Mouse (Mus musculus) myocyte (in vitro differentiated cells): ENCODE data around the gene Smim24. TPM values are rescaled to one million over a fixed set of nuclear protein-coding genes. Genes with fewer than 3 reads are reported as not detected.

Source experiments
- H3K27me3 ChIP-seq: one replicate; pipeline ENCODE4 v1.6.1; 2011; ENCODE audit not compliant: control insufficient read depth, insufficient read depth, insufficient read length
- H3K36me3 ChIP-seq: one replicate; pipeline ENCODE4 v1.6.1; 2011; ENCODE audit not compliant: control insufficient read depth, insufficient read depth
- H3K4me2 ChIP-seq: one replicate; pipeline ENCODE4 v1.6.1; 2011; ENCODE audit warnings: low read depth, control low read depth
- H3K4me3 ChIP-seq: one replicate; pipeline ENCODE4 v1.5.1; 2011; ENCODE audit warnings: mild to moderate bottlenecking, control low read depth, moderate library complexity
- H3K79me2 ChIP-seq: one replicate; pipeline ENCODE4 v1.6.1; 2011; ENCODE audit not compliant: control insufficient read depth, insufficient read depth
- H3ac ChIP-seq: one replicate; pipeline ENCODE4 v1.6.1; 2011; ENCODE audit not compliant: control insufficient read depth, insufficient read length
- CEBPB ChIP-seq: IDR thresholded peaks from 2 replicates; pipeline ENCODE4 v1.6.1; 2011; ENCODE audit warnings: mild to moderate bottlenecking, moderate library complexity; ENCODE audit not compliant: poor library complexity, insufficient read depth, severe bottlenecking
- E2F4 ChIP-seq: IDR thresholded peaks from one replicate; pipeline ENCODE4 v1.6.1; 2011; ENCODE audit warnings: mild to moderate bottlenecking, control low read depth, moderate library complexity; ENCODE audit not compliant: insufficient read depth
- MAX ChIP-seq: IDR thresholded peaks from one replicate; pipeline ENCODE4 v1.6.1; 2011; ENCODE audit warnings: low read depth, mild to moderate bottlenecking, control low read depth
- MYOD1 ChIP-seq, 3 experiments: IDR thresholded peaks; one replicate each; pipeline ENCODE4 v1.6.1; 2011; ENCODE audit warnings: control low read depth in 2 of 3, low read depth in 2 of 3, mild to moderate bottlenecking in 2 of 3, moderate library complexity in 1 of 3; ENCODE audit not compliant: insufficient read length in 2 of 3, control insufficient read depth in 1 of 3
- MYOG ChIP-seq, 3 experiments: IDR thresholded peaks; one replicate each; pipeline ENCODE4 v1.6.1; 2011; ENCODE audit warnings: control low read depth in 2 of 3, low read depth in 2 of 3, mild to moderate bottlenecking in 2 of 3; ENCODE audit not compliant: insufficient read length in 2 of 3, control insufficient read depth in 1 of 3, insufficient read depth in 1 of 3
- POLR2A ChIP-seq: IDR thresholded peaks from one replicate; pipeline ENCODE4 v1.6.1; 2011; ENCODE audit warnings: low read depth, mild to moderate bottlenecking, control low read depth, moderate library complexity; ENCODE audit not compliant: insufficient read length
- POLR2AphosphoS2 ChIP-seq: IDR thresholded peaks from one replicate; pipeline ENCODE4 v1.6.1; 2011; ENCODE audit warnings: low read depth, control low read depth; ENCODE audit not compliant: insufficient read length
- REST ChIP-seq: IDR thresholded peaks from one replicate; pipeline ENCODE4 v1.6.1; 2011; ENCODE audit warnings: mild to moderate bottlenecking, control low read depth, moderate library complexity; ENCODE audit not compliant: insufficient read depth, insufficient read length
- SRF ChIP-seq: IDR thresholded peaks from one replicate; pipeline ENCODE4 v1.6.1; 2011; ENCODE audit warnings: low read depth; ENCODE audit not compliant: control insufficient read depth, insufficient read length
- TCF12 ChIP-seq: IDR thresholded peaks from one replicate; pipeline ENCODE4 v1.6.1; 2011; ENCODE audit warnings: mild to moderate bottlenecking, control low read depth; ENCODE audit not compliant: poor library complexity, insufficient read depth, severe bottlenecking
- TCF3 ChIP-seq: IDR thresholded peaks from one replicate; pipeline ENCODE4 v1.6.1; 2011; ENCODE audit warnings: low read depth, control low read depth; ENCODE audit not compliant: insufficient read length
- USF1 ChIP-seq: IDR thresholded peaks from one replicate; pipeline ENCODE4 v1.6.1; 2011; ENCODE audit warnings: low read depth, mild to moderate bottlenecking, control low read depth, moderate library complexity
- polyA plus RNA-seq: library from polyadenylated mRNA; unstranded; fragments of >200 nt; fragmentation: generic; extraction: Trizol; gene quantifications from one replicate; pipeline ENCODE4 v1.2.1, GENCODE M21; 2012; ENCODE audit warnings: missing spikeins

Smim24 gene
- 0.30 TPM for polyA plus RNA-seq

- Histone ChIP-seq H3K4me3 (no peak within 1 kb of the TSS), H3ac (no peak within 1 kb of the TSS), H3K36me3 (peaks cover 8% of the 10 kb centered on the region), H3K79me2 (no peaks in the 10 kb centered on the region), H3K27me3 (no peaks in the 10 kb centered on the region), H3K4me2 (no peak within 1 kb of the TSS)
- TF ChIP-seq POLR2AphosphoS2 (peak; percentile 78), E2F4 (no peak), USF1 (no peak), MAX (no peak), REST (no peak), TCF12 (no peak), POLR2A (peak; percentile 25)
Observed at GRCm38 (mm10) chr10:81392781-81393185, at the start of gene Smim24. Gene Smim24, plus strand, starts transcription at chr10:81393051.

GRCm38 (mm10) chr10:81344421-81345161 is 48.3 kb upstream of the Smim24 start:
- Histone ChIP-seq H3ac (no peak overlapping the region), H3K79me2 (no peaks in the 10 kb centered on the region), H3K36me3 (peaks cover 9% of the 10 kb centered on the region), H3K4me2 (no peak overlapping the region), H3K4me3 (no peak overlapping the region), H3K27me3 (peaks cover 12% of the 10 kb centered on the region)
- no peak for TF ChIP-seq TCF3
- no peak for TF ChIP-seq MAX
- TF ChIP-seq MYOD1 (IDR thresholded peaks at IDR 0.05; ENCODE audit: control insufficient read depth in 1 of 3, insufficient read length in 2 of 3, low read depth in 2 of 3), result no peak
- no peak for TF ChIP-seq POLR2AphosphoS2
- TF ChIP-seq POLR2A, result no peak
- TF ChIP-seq USF1, result no peak
- no peak for TF ChIP-seq TCF12
- no peak for TF ChIP-seq SRF
- no peak for TF ChIP-seq REST
- no peak for TF ChIP-seq E2F4
- TF ChIP-seq CEBPB, result no peak
- no peak for TF ChIP-seq MYOG (IDR thresholded peaks at IDR 0.05; ENCODE audit: control insufficient read depth in 1 of 3, insufficient read depth in 1 of 3, insufficient read length in 2 of 3, low read depth in 2 of 3)

GRCm38 (mm10) chr10:81345162-81345534 is 47.7 kb upstream of the Smim24 start:
- Histone ChIP-seq H3ac (no peak overlapping the region), H3K36me3 (peaks cover 9% of the 10 kb centered on the region), H3K79me2 (no peaks in the 10 kb centered on the region), H3K4me3 (no peak overlapping the region), H3K27me3 (peaks cover 12% of the 10 kb centered on the region), H3K4me2 (no peak overlapping the region)
- TF ChIP-seq SRF, result no peak
- TF ChIP-seq USF1, result no peak
- no peak for TF ChIP-seq MYOG (IDR thresholded peaks at IDR 0.05; ENCODE audit: control insufficient read depth in 1 of 3, insufficient read depth in 1 of 3, insufficient read length in 2 of 3, low read depth in 2 of 3)
- TF ChIP-seq POLR2AphosphoS2, result peak; percentile 44
- TF ChIP-seq CEBPB, result no peak

- no peak overlapping the region for H3K4me2 ChIP-seq
- no peaks in the 10 kb centered on the region for H3K79me2 ChIP-seq
- no peak overlapping the region for H3K4me3 ChIP-seq
- H3ac ChIP-seq, result no peak overlapping the region
- H3K36me3 ChIP-seq, result peaks cover 9% of the 10 kb centered on the region
- H3K27me3 ChIP-seq, result peaks cover 12% of the 10 kb centered on the region
- no peak for TF ChIP-seq SRF
- peak; percentile 41 for TF ChIP-seq POLR2AphosphoS2
- no peak for TF ChIP-seq E2F4
- no peak for TF ChIP-seq TCF3
- TF ChIP-seq CEBPB, result no peak
Observed at GRCm38 (mm10) chr10:81346453-81347067, 46.3 kb upstream of the Smim24 start.

- Histone ChIP-seq H3ac (peak overlapping the region; percentile 29), H3K79me2 (no peaks in the 10 kb centered on the region), H3K27me3 (no peaks in the 10 kb centered on the region), H3K36me3 (peaks cover 9% of the 10 kb centered on the region), H3K4me3 (peak overlapping the region; percentile 69), H3K4me2 (peak overlapping the region; percentile 100)
- no peak for TF ChIP-seq POLR2A
- TF ChIP-seq MYOG (IDR thresholded peaks at IDR 0.05; ENCODE audit: control insufficient read depth in 1 of 3, insufficient read depth in 1 of 3, insufficient read length in 2 of 3, low read depth in 2 of 3), result no peak
- no peak for TF ChIP-seq TCF3
- no peak for TF ChIP-seq CEBPB
- no peak for TF ChIP-seq POLR2AphosphoS2
- TF ChIP-seq USF1, result no peak
- TF ChIP-seq E2F4, result no peak
- TF ChIP-seq TCF12, result no peak
Observed at GRCm38 (mm10) chr10:81349146-81349545, 43.7 kb upstream of the Smim24 start.
